Mouse (Mus musculus): Measurements from ENCODE around the gene Ndrg2.

GRCm38 (mm10) chr14:51906102-51906501 is 7.9 kb downstream of the Ndrg2 start:
- no peak for TF ChIP-seq CTCF (IDR thresholded peaks at IDR 0.05; ENCODE audit: low read depth)
- TF ChIP-seq EP300 (optimal IDR thresholded peaks at IDR 0.05): no peak
